Mouse (Mus musculus): ENCODE data around the gene Khk. TPM values are rescaled to one million over a fixed set of nuclear protein-coding genes. Genes with fewer than 3 reads are reported as not detected.
A peak's percentile ranks its signal among the peaks of the same experiment; 100 is the strongest.

Khk gene
- total RNA-seq, 2 experiments from 2014 or later, result 8.3 to 9.1 TPM

GRCm38 (mm10) chr5:30957891-30958290 lies 36.7 kb downstream of the Khk start:
- no peak for DNase-seq (ENCODE audit: low spot score in 2 of 2)
- intact Hi-C loops (cut with DNase I), result loop anchor here (10.0 kb wide), 1 partner anchor 237 kb away; the partner anchor contains the start of genes Eif2b4 and Snx17

GRCm38 (mm10) chr5:30959198-30959854 lies 38.1 kb downstream of the Khk start:
- intact Hi-C loops (cut with DNase I), result loop anchor here (10.0 kb wide), 1 partner anchor 235 kb away; the partner anchor contains the start of genes Eif2b4 and Snx17
- no peak for DNase-seq (ENCODE audit: low spot score in 2 of 2)

- intact Hi-C loops (cut with DNase I), result loop anchor here (10.0 kb wide), 1 partner anchor 235 kb away; the partner anchor contains the start of genes Eif2b4 and Snx17
Measured at GRCm38 (mm10) chr5:30959966-30960501, 38.8 kb downstream of the Khk start, which contains the start of gene Preb. TSS of gene Preb (minus strand) at chr5:30960361.

GRCm38 (mm10) chr5:30960814-30961213 lies 39.6 kb downstream of the Khk start:
- DNase-seq (ENCODE audit: low spot score in 2 of 2), result no peak
- intact Hi-C loops (cut with DNase I), result no loop called here

More at GRCm38 (mm10) chr5:30959966-30960501, 38.8 kb downstream of the Khk start, which contains the start of gene Preb:
- peak; percentile 99 to 100 for DNase-seq (ENCODE audit: low spot score in 2 of 2)

- DNase-seq (ENCODE audit: low spot score in 2 of 2), result no peak
- intact Hi-C loops (cut with DNase I), result no loop called here
Measured at GRCm38 (mm10) chr5:30961545-30962505, 40.6 kb downstream of the Khk start.

- DNase-seq (ENCODE audit: low spot score in 2 of 2), result no peak
- intact Hi-C loops (cut with DNase I), result no loop called here
Measured at GRCm38 (mm10) chr5:30963916-30964315, 42.7 kb downstream of the Khk start.

GRCm38 (mm10) chr5:30966189-30966588 lies 45.0 kb downstream of the Khk start:
- intact Hi-C loops (cut with DNase I), result no loop called here
- no peak for DNase-seq (ENCODE audit: low spot score in 2 of 2)

- intact Hi-C loops (cut with DNase I), result no loop called here
- DNase-seq (ENCODE audit: low spot score in 2 of 2), result no peak
Measured at GRCm38 (mm10) chr5:30968416-30968815, 47.2 kb downstream of the Khk start, which contains the start of gene Tcf23. TSS of gene Tcf23 (plus strand) at chr5:30968662.

GRCm38 (mm10) chr5:30969440-30969839 lies 48.2 kb downstream of the Khk start:
- intact Hi-C loops (cut with DNase I), result no loop called here
- no peak for DNase-seq (ENCODE audit: low spot score in 2 of 2)

- intact Hi-C loops (cut with DNase I), result no loop called here
Measured at GRCm38 (mm10) chr5:30974870-30975656, 53.8 kb downstream of the Khk start.

More at GRCm38 (mm10) chr5:30974870-30975656, 53.8 kb downstream of the Khk start:
- no peak for DNase-seq (ENCODE audit: low spot score in 2 of 2)

Other genes with a start within 250 kb of the Khk start
- 100 to 1,000 TPM; 102 to 111 TPM for gene Dpysl5, start 209.9 kb upstream of the Khk start, total RNA-seq (2021)
- gene Mapre3, start 106.8 kb upstream of the Khk start, total RNA-seq (2021), result 100 to 1,000 TPM; 214 to 218 TPM
- 10 to 100 TPM; 69.1 to 69.4 TPM for gene Tmem214, start 53.4 kb upstream of the Khk start, total RNA-seq (2021)
- gene Agbl5, start 32.7 kb upstream of the Khk start, total RNA-seq (2021), result 10 to 100 TPM; 14.7 to 16.5 TPM
- gene Ost4, start 13.6 kb upstream of the Khk start, total RNA-seq (2021), result 100 to 1,000 TPM in 1 of 2 experiments, 10 to 100 TPM in 1; 96.8 to 101 TPM
- gene Emilin1, start 8.0 kb upstream of the Khk start, total RNA-seq (2021), result 1 to 10 TPM; 4.5 to 4.9 TPM
- 10 to 100 TPM; 33.2 to 35.3 TPM for gene Cgref1, start 24.2 kb downstream of the Khk start, total RNA-seq (2021)
- 100 to 1,000 TPM; 122 to 140 TPM for gene Preb, start 38.9 kb downstream of the Khk start, total RNA-seq (2021)
- under 1 TPM in 1 of 2 experiments, not detected in 1; 0.09 TPM for gene Tcf23, start 47.2 kb downstream of the Khk start, total RNA-seq (2021)
- gene Atraid, start 126.9 kb downstream of the Khk start, total RNA-seq (2021), result 10 to 100 TPM; 71.4 to 75.3 TPM
- gene Slc5a6, start 127.5 kb downstream of the Khk start, total RNA-seq (2021), result 10 to 100 TPM; 11.8 to 18.0 TPM
- 10 to 100 TPM; 17.9 to 19.4 TPM for gene Cad, start 133.3 kb downstream of the Khk start, total RNA-seq (2021)
- not detected for gene Dnajc5g, start 184.9 kb downstream of the Khk start, total RNA-seq (2021)
- 100 to 1,000 TPM; 148 to 193 TPM for gene Slc30a3, start 186.8 kb downstream of the Khk start, total RNA-seq (2021)
- gene Trim54, start 195.3 kb downstream of the Khk start, total RNA-seq (2021), result 1 to 10 TPM; 1.9 to 2.0 TPM
- 1 to 10 TPM; 2.5 to 2.7 TPM for gene Ucn, start 217.4 kb downstream of the Khk start, total RNA-seq (2021)
- 10 to 100 TPM; 40.5 to 49.8 TPM for gene Mpv17, start 232.8 kb downstream of the Khk start, total RNA-seq (2021)

Measured in left cerebral cortex, postnatal 14 days (tissue).